Mouse (Mus musculus) MEL (cell line): ENCODE results near the gene Nat10. TPM values are rescaled to one million over a fixed set of nuclear protein-coding genes. Genes with fewer than 3 reads are reported as not detected.

Experiments
- DNase-seq: peaks from one replicate; pipeline ENCODE4 v3.0.0; 2011; ENCODE audit warnings: low read depth, low spot score
- H3K27ac ChIP-seq: 2 replicates; pipeline ENCODE4 v1.5.1; 2012; ENCODE audit warnings: low read depth, mild to moderate bottlenecking, control low read depth, low read length, moderate library complexity; ENCODE audit not compliant: control insufficient read depth
- H3K27me3 ChIP-seq, 2 experiments: fragments of 150-350 bp in 1 of 2; sonication (generic) in 1 of 2; 2 replicates each; pipeline ENCODE4 v1.6.1; 2012; ENCODE audit warnings: low read length in 2 of 2, mild to moderate bottlenecking in 2 of 2, improper control_type of control experiment in 1 of 2, moderate library complexity in 1 of 2; ENCODE audit not compliant: insufficient read depth in 2 of 2, control insufficient read depth in 1 of 2
- H3K36me3 ChIP-seq, 2 experiments: 2 replicates each; pipeline ENCODE4 v1.6.1; 2012 to 2014; ENCODE audit warnings: low read length in 2 of 2, improper control_type of control experiment in 1 of 2, inconsistent platforms in 1 of 2, mild to moderate bottlenecking in 1 of 2; ENCODE audit not compliant: insufficient read depth in 2 of 2, control insufficient read depth in 1 of 2
- H3K4me1 ChIP-seq, 2 experiments: fragments of 150-350 bp in 1 of 2; sonication (generic) in 1 of 2; 2 replicates each; pipeline ENCODE4 v1.6.1; 2012; ENCODE audit warnings: low read length in 2 of 2, improper control_type of control experiment in 1 of 2, mild to moderate bottlenecking in 1 of 2; ENCODE audit not compliant: insufficient read depth in 2 of 2, control insufficient read depth in 1 of 2
- H3K4me3 ChIP-seq, 2 experiments: fragments of 150-350 bp in 1 of 2; sonication (generic) in 1 of 2; 2 replicates each; pipeline ENCODE4 v1.5.1; 2012; ENCODE audit warnings: low read depth in 2 of 2, low read length in 2 of 2, mild to moderate bottlenecking in 2 of 2, moderate library complexity in 2 of 2, control low read depth in 1 of 2, improper control_type of control experiment in 1 of 2; ENCODE audit not compliant: control insufficient read depth in 1 of 2, insufficient read depth in 1 of 2
- H3K79me2 ChIP-seq: 2 replicates; pipeline ENCODE4 v1.6.1; 2012; ENCODE audit warnings: mild to moderate bottlenecking, low read length, moderate library complexity; ENCODE audit not compliant: control insufficient read depth, poor library complexity, insufficient read depth
- H3K9ac ChIP-seq: 2 replicates; pipeline ENCODE4 v1.6.1; 2012; ENCODE audit warnings: low read depth, mild to moderate bottlenecking, control low read depth, low read length, moderate library complexity; ENCODE audit not compliant: control insufficient read depth, poor library complexity, severe bottlenecking
- H3K9me3 ChIP-seq: fragments of 150-350 bp; sonication (generic); replicated peaks from 2 replicates; pipeline ENCODE4 v1.6.1; 2012; ENCODE audit warnings: mild to moderate bottlenecking, low read length, improper control_type of control experiment, moderate library complexity; ENCODE audit not compliant: insufficient read depth
- BHLHE40 ChIP-seq: IDR thresholded peaks from 2 replicates; pipeline ENCODE4 v1.6.1; 2012; ENCODE audit warnings: low read depth, mild to moderate bottlenecking, inconsistent platforms, low read length, improper control_type of control experiment, borderline replicate concordance
- CHD2 ChIP-seq: IDR thresholded peaks from 2 replicates; pipeline ENCODE4 v1.6.1; 2011; ENCODE audit warnings: low read length, improper control_type of control experiment
- E2F4 ChIP-seq: IDR thresholded peaks from 2 replicates; pipeline ENCODE4 v1.6.1; 2011; ENCODE audit warnings: low read depth, low read length, improper control_type of control experiment, borderline replicate concordance
- ELF1 ChIP-seq: IDR thresholded peaks from 2 replicates; pipeline ENCODE4 v1.6.1; 2014; ENCODE audit warnings: low read depth, mild to moderate bottlenecking, inconsistent platforms, low read length, improper control_type of control experiment, moderate library complexity
- GABPA ChIP-seq: IDR thresholded peaks from 2 replicates; pipeline ENCODE4 v1.6.1; 2012; ENCODE audit warnings: low read depth, mild to moderate bottlenecking, inconsistent platforms, low read length, improper control_type of control experiment, moderate library complexity
- KAT2A ChIP-seq: conservative IDR thresholded peaks from 2 replicates; pipeline ENCODE4 v1.6.1; 2012; ENCODE audit warnings: low read depth, low read length, improper control_type of control experiment, inconsistent platforms
- NELFE ChIP-seq: IDR thresholded peaks from 2 replicates; pipeline ENCODE4 v1.6.1; 2011; ENCODE audit warnings: low read depth, low read length, improper control_type of control experiment
- NRF1 ChIP-seq: IDR thresholded peaks from 2 replicates; pipeline ENCODE4 v1.6.1; 2014; ENCODE audit warnings: low read depth, mild to moderate bottlenecking, inconsistent platforms, low read length, improper control_type of control experiment, moderate library complexity; ENCODE audit not compliant: poor library complexity, insufficient read depth, severe bottlenecking
- POLR2AphosphoS2 ChIP-seq: IDR thresholded peaks from 2 replicates; pipeline ENCODE4 v1.6.1; 2011; ENCODE audit warnings: low read length, improper control_type of control experiment
- POLR2AphosphoS5 ChIP-seq: IDR thresholded peaks from 2 replicates; pipeline ENCODE4 v1.6.1; 2012; ENCODE audit warnings: low read depth, borderline replicate concordance, mild to moderate bottlenecking, inconsistent platforms, low read length, moderate library complexity, mixed read lengths
- RAD21 ChIP-seq: IDR thresholded peaks from 2 replicates; pipeline ENCODE4 v1.6.1; 2011; ENCODE audit warnings: mild to moderate bottlenecking, low read depth, low read length, improper control_type of control experiment
- SIN3A ChIP-seq: IDR thresholded peaks from 2 replicates; pipeline ENCODE4 v1.6.1; 2012; ENCODE audit warnings: low read length, improper control_type of control experiment, inconsistent platforms
- TAL1 ChIP-seq: IDR thresholded peaks from 2 replicates; pipeline ENCODE4 v1.6.1; 2012; ENCODE audit warnings: mild to moderate bottlenecking, inconsistent platforms, low read length, moderate library complexity, mixed read lengths
- TBP ChIP-seq: IDR thresholded peaks from 2 replicates; pipeline ENCODE4 v1.8.0; 2011; ENCODE audit warnings: low read depth, low read length, improper control_type of control experiment
- USF2 ChIP-seq, 2 experiments: IDR thresholded peaks; 2 replicates each; pipeline ENCODE4 v1.6.1; 2011 to 2012; ENCODE audit warnings: improper control_type of control experiment in 2 of 2, low read length in 2 of 2, borderline replicate concordance in 1 of 2, inconsistent platforms in 1 of 2, low read depth in 1 of 2, mild to moderate bottlenecking in 1 of 2; ENCODE audit not compliant: insufficient read depth in 1 of 2
- ZC3H11A ChIP-seq: IDR thresholded peaks from 2 replicates; pipeline ENCODE4 v1.6.1; 2012; ENCODE audit warnings: low read depth, mild to moderate bottlenecking, inconsistent platforms, low read length, improper control_type of control experiment
- ZNF384 ChIP-seq: IDR thresholded peaks from 2 replicates; pipeline ENCODE4 v1.6.1; 2012; ENCODE audit warnings: low read depth, mild to moderate bottlenecking, inconsistent platforms, low read length, improper control_type of control experiment
- polyA plus RNA-seq, 2 experiments: library from polyadenylated mRNA; stranded (reverse) in 1 of 2; unstranded in 1 of 2; fragments of >175 nt in 1 of 2; fragments of >200 nt in 1 of 2; gene quantifications; 2 replicates each; pipeline versions ENCODE4 v1.2.1 to v1.2.4; 2012; ENCODE audit warnings: low replicate concordance in 2 of 2, low read depth in 1 of 2; ENCODE audit not compliant: insufficient read length in 2 of 2, insufficient read depth in 1 of 2, missing spikeins in 1 of 2
- total RNA-seq: library from RNA; depleted of rRNA; stranded (reverse); fragments of 300-350 nt; gene quantifications from 2 replicates; pipeline ENCODE4 v1.2.3, GENCODE M21; 2012

Nat10 gene
- total and polyA plus RNA-seq, 3 experiments = 74.7 to 107 TPM; not detected in 1

- Histone ChIP-seq H3K79me2 (no peaks in the 10 kb centered on the region), H3K9me3 (no peaks in the 10 kb centered on the region), H3K27ac (no peak overlapping the region), H3K4me1 (no peaks in the 10 kb centered on the region), H3K36me3 (peaks cover 0 to 33% of the 10 kb centered on the region in 2 experiments; a peak in 2 of 4 replicates), H3K4me3 (no peak overlapping the region), H3K9ac (no peak overlapping the region), H3K27me3 (no peaks in the 10 kb centered on the region)
- no peak for TF ChIP-seq BHLHE40
- no peak for TF ChIP-seq NRF1
- no peak for TF ChIP-seq ELF1
- TF ChIP-seq SIN3A = no peak
- no peak for DNase-seq
Observed at GRCm38 (mm10) chr2:103728027-103728540, 33.0 kb downstream of the Nat10 start.

GRCm38 (mm10) chr2:103724521-103724920 lies 36.5 kb downstream of the Nat10 start:
- peaks cover 0 to 25% of the 10 kb centered on the region in 2 experiments; a peak in 2 of 4 replicates for H3K36me3 ChIP-seq
- no peaks in the 10 kb centered on the region for H3K9me3 ChIP-seq

GRCm38 (mm10) chr2:103719292-103719646 lies 41.8 kb downstream of the Nat10 start:
- H3K9ac ChIP-seq = no peak overlapping the region
- no peak for DNase-seq
- no peaks in the 10 kb centered on the region for H3K9me3 ChIP-seq
- no peaks in the 10 kb centered on the region for H3K27me3 ChIP-seq
- no peak overlapping the region for H3K4me3 ChIP-seq
- H3K4me1 ChIP-seq = no peaks in the 10 kb centered on the region
- no peak for TF ChIP-seq RAD21
- no peak overlapping the region for H3K27ac ChIP-seq
- no peaks in the 10 kb centered on the region for H3K79me2 ChIP-seq
- H3K36me3 ChIP-seq = peaks cover 0 to 10% of the 10 kb centered on the region in 2 experiments; a peak in 2 of 4 replicates

More at GRCm38 (mm10) chr2:103724521-103724920, 36.5 kb downstream of the Nat10 start:
- Histone ChIP-seq H3K4me1 (no peaks in the 10 kb centered on the region), H3K79me2 (no peaks in the 10 kb centered on the region), H3K9ac (no peak overlapping the region), H3K27me3 (no peaks in the 10 kb centered on the region), H3K4me3 (no peak overlapping the region), H3K27ac (no peak overlapping the region)
- DNase-seq = no peak
- no peak for TF ChIP-seq USF2 (IDR thresholded peaks at IDR 0.05; ENCODE audit: borderline replicate concordance in 1 of 2, insufficient read depth in 1 of 2, low read depth in 1 of 2, low read length in 2 of 2)
- TF ChIP-seq E2F4 = no peak
- TF ChIP-seq KAT2A = no peak
- no peak for TF ChIP-seq TAL1
- no peak for TF ChIP-seq TBP
- TF ChIP-seq ZNF384 = no peak
- TF ChIP-seq GABPA = no peak
- TF ChIP-seq CHD2 = no peak
- no peak for TF ChIP-seq NELFE
- no peak for TF ChIP-seq POLR2AphosphoS5
- no peak for TF ChIP-seq ZC3H11A
- TF ChIP-seq POLR2AphosphoS2 = no peak
